Mouse (Mus musculus) megakaryocyte, embryonic 14.5 days (primary cell): Measurements from ENCODE around the gene Paqr6. TPM values are rescaled to one million over a fixed set of nuclear protein-coding genes. Genes with fewer than 3 reads are reported as not detected.
"Not testable (repeated sequence)": the region's sequence is repeated elsewhere in the genome, so short reads cannot be mapped to it uniquely, and the experiment has no call there.

Experiments
- H3K27me3 ChIP-seq: replicated peaks from 2 replicates; pipeline ENCODE3; 2012; ENCODE audit warnings: inconsistent platforms
- H3K36me3 ChIP-seq: replicated peaks from 2 replicates; pipeline ENCODE3; 2012; ENCODE audit warnings: low read length, inconsistent platforms, mixed read lengths
- H3K4me1 ChIP-seq: 2 replicates; pipeline ENCODE4 v1.6.1; 2012; ENCODE audit warnings: inconsistent platforms
- H3K4me3 ChIP-seq: replicated peaks from 2 replicates; pipeline ENCODE3; 2012; ENCODE audit warnings: moderate library complexity, mild to moderate bottlenecking, inconsistent platforms
- H3K9me3 ChIP-seq: 2 replicates; pipeline ENCODE4 v1.6.1; 2012; ENCODE audit warnings: inconsistent platforms
- FLI1 ChIP-seq: IDR thresholded peaks from 2 replicates; pipeline ENCODE4 v1.6.1; 2012; ENCODE audit warnings: low read length, inconsistent platforms, mixed read lengths
- polyA plus RNA-seq: library from polyadenylated mRNA; stranded (reverse); fragments of >175 nt; gene quantifications from 2 replicates; pipeline ENCODE4 v1.2.3, GENCODE M21; 2012; ENCODE audit warnings: low replicate concordance; ENCODE audit not compliant: insufficient read depth

Gene Paqr6
- polyA plus RNA-seq, 1 experiment = not detected

- Histone ChIP-seq H3K36me3 (peaks cover 31% of the 10 kb centered on the region), H3K27me3 (peaks cover 35% of the 10 kb centered on the region), H3K4me3 (peak overlapping the region; percentile 62), H3K9me3 (peaks cover 31% of the 10 kb centered on the region), H3K4me1 (peaks cover 15% of the 10 kb centered on the region)
- no peak for TF ChIP-seq FLI1
Observed at GRCm38 (mm10) chr3:88365705-88366361, 1.4 kb downstream of the Paqr6 start.

- H3K4me1 ChIP-seq = peaks cover 13% of the 10 kb centered on the region
- H3K36me3 ChIP-seq = peaks cover 20% of the 10 kb centered on the region
- peaks cover 41% of the 10 kb centered on the region for H3K9me3 ChIP-seq
- not testable (repeated sequence) for H3K4me3 ChIP-seq
- peaks cover 41% of the 10 kb centered on the region for H3K27me3 ChIP-seq
Observed at GRCm38 (mm10) chr3:88366830-88367428, 2.5 kb downstream of the Paqr6 start.

- H3K27me3 ChIP-seq = peaks cover 41% of the 10 kb centered on the region
- H3K4me3 ChIP-seq = not testable (repeated sequence)
- H3K9me3 ChIP-seq = peaks cover 46% of the 10 kb centered on the region
- peaks cover 13% of the 10 kb centered on the region for H3K4me1 ChIP-seq
- peaks cover 14% of the 10 kb centered on the region for H3K36me3 ChIP-seq
Observed at GRCm38 (mm10) chr3:88367517-88367916, 3.1 kb downstream of the Paqr6 start.

GRCm38 (mm10) chr3:88368511-88368910 lies 4.1 kb downstream of the Paqr6 start:
- not testable (repeated sequence) for H3K4me3 ChIP-seq, H3K36me3 ChIP-seq
- Histone ChIP-seq H3K9me3 (peaks cover 55% of the 10 kb centered on the region), H3K4me1 (peaks cover 20% of the 10 kb centered on the region), H3K27me3 (peaks cover 46% of the 10 kb centered on the region)

GRCm38 (mm10) chr3:88372643-88373042 lies 8.3 kb downstream of the Paqr6 start, which contains the start of gene Bglap3:
Gene Bglap3 (minus strand): TSS chr3:88372743.
- H3K27me3 ChIP-seq = peaks cover 28% of the 10 kb centered on the region
- peaks cover 48% of the 10 kb centered on the region for H3K9me3 ChIP-seq
- not testable (repeated sequence) for H3K36me3 ChIP-seq, H3K4me3 ChIP-seq
- H3K4me1 ChIP-seq = peaks cover 17% of the 10 kb centered on the region

- H3K27me3 ChIP-seq = peaks cover 16% of the 10 kb centered on the region
- H3K36me3 ChIP-seq = not testable (repeated sequence)
- H3K4me1 ChIP-seq = peaks cover 23% of the 10 kb centered on the region
- peak overlapping the region; percentile 50 for H3K4me3 ChIP-seq
- peaks cover 22% of the 10 kb centered on the region for H3K9me3 ChIP-seq
Observed at GRCm38 (mm10) chr3:88375750-88376626, 11.6 kb downstream of the Paqr6 start.

- Histone ChIP-seq H3K4me1 (peaks cover 25% of the 10 kb centered on the region), H3K9me3 (peaks cover 16% of the 10 kb centered on the region), H3K27me3 (peaks cover 14% of the 10 kb centered on the region)
- H3K36me3 ChIP-seq, H3K4me3 ChIP-seq: not testable (repeated sequence)
Observed at GRCm38 (mm10) chr3:88376644-88377043, 12.3 kb downstream of the Paqr6 start.

- H3K4me3 ChIP-seq, H3K27me3 ChIP-seq, H3K9me3 ChIP-seq, H3K36me3 ChIP-seq: not testable (repeated sequence)
- H3K4me1 ChIP-seq = peaks cover 21% of the 10 kb centered on the region
Observed at GRCm38 (mm10) chr3:88378599-88378998, 14.2 kb downstream of the Paqr6 start, which contains the start of gene Bglap2. Gene Bglap2 (minus strand): TSS chr3:88378699.

GRCm38 (mm10) chr3:88381389-88382315 lies 17.3 kb downstream of the Paqr6 start:
- peaks cover 11% of the 10 kb centered on the region for H3K4me1 ChIP-seq
- H3K9me3 ChIP-seq, H3K36me3 ChIP-seq, H3K4me3 ChIP-seq, H3K27me3 ChIP-seq: not testable (repeated sequence)

GRCm38 (mm10) chr3:88382383-88382782 lies 18.0 kb downstream of the Paqr6 start:
- H3K4me3 ChIP-seq, H3K9me3 ChIP-seq, H3K27me3 ChIP-seq, H3K36me3 ChIP-seq: not testable (repeated sequence)
- peaks cover 11% of the 10 kb centered on the region for H3K4me1 ChIP-seq
